Mouse (Mus musculus) E14TG2a.4 (cell line): ENCODE measurements around the gene Diexf.

Source experiments
- H3K27me3 ChIP-seq: 2 replicates; pipeline ENCODE4 v1.6.1; 2014; ENCODE audit warnings: low read length, control low read depth; ENCODE audit not compliant: insufficient read depth
- H3K36me3 ChIP-seq: 2 replicates; pipeline ENCODE4 v1.6.1; 2014; ENCODE audit warnings: low read length, control low read depth; ENCODE audit not compliant: insufficient read depth
- H3K4me1 ChIP-seq: replicated peaks from 2 replicates; pipeline ENCODE4 v1.6.1; 2014; ENCODE audit warnings: low read depth, low read length, control low read depth
- H3K4me3 ChIP-seq: replicated peaks from 2 replicates; pipeline ENCODE4 v1.5.1; 2014; ENCODE audit warnings: mild to moderate bottlenecking, low read length
- H3K9me3 ChIP-seq: 2 replicates; pipeline ENCODE4 v1.6.1; 2014; ENCODE audit warnings: low read length, control low read depth
- CTCF ChIP-seq: conservative IDR thresholded peaks from 2 replicates; pipeline ENCODE4 v1.5.1; 2014; ENCODE audit warnings: low read length
- NANOG ChIP-seq: IDR thresholded peaks from 2 replicates; pipeline ENCODE4 v1.6.1; 2014; ENCODE audit warnings: borderline replicate concordance, low read length, mixed read lengths
- POU5F1 ChIP-seq: IDR thresholded peaks from 2 replicates; pipeline ENCODE4 v1.6.1; 2014; ENCODE audit warnings: low read length, borderline replicate concordance

Gene Diexf

DNA sequence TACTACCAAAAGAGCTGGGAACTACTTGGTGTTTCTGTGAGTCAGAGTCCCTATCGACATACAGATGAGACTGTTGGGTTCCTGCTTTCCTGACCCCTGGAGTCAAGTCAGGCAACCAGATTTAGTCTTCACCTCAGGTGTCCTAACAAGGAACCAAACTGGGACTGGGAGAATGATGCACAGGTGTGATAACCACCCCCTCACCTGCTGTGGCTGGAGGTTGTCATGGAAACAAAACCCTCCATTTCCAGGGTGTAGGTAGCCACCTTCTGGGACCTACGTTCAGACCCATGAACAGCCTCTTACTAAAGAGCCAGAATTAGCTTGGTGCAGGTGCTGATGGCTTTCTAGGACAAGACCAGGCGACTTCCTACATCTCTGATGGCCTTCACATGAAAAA, 27.1 kb downstream of the Diexf start:
- Histone ChIP-seq H3K9me3 (no peaks in the 10 kb centered on the region), H3K4me1 (peaks cover 29% of the 10 kb centered on the region), H3K36me3 (peaks cover 55% of the 10 kb centered on the region), H3K27me3 (no peaks in the 10 kb centered on the region), H3K4me3 (no peak overlapping the region)
- TF ChIP-seq NANOG (no peak), POU5F1 (no peak), CTCF (no peak)

DNA sequence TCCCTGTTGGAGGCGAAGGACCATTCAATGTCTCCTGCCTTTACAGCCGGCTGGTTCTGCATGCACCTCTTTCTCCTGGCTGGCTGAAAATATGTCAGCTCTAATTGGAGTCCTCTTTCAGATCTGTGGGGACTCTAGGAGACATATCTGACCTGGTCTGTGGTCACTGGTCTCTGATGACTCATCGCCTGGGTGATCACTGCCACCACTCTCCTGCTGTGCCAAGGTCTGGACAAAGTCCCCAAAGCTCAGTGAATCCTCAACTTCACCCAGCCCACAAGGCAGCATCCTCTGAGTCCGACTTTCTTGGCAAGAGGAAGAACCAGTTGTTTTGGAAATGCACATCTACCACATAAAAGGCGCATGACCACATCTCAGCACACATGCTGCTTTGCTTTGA, 27.5 kb downstream of the Diexf start:
- H3K27me3 ChIP-seq, result no peaks in the 10 kb centered on the region
- TF ChIP-seq POU5F1 (no peak), NANOG (no peak), CTCF (no peak)
- no peak overlapping the region for H3K4me3 ChIP-seq
- H3K36me3 ChIP-seq, result peaks cover 50% of the 10 kb centered on the region
- H3K9me3 ChIP-seq, result no peaks in the 10 kb centered on the region
- H3K4me1 ChIP-seq, result peaks cover 29% of the 10 kb centered on the region

DNA sequence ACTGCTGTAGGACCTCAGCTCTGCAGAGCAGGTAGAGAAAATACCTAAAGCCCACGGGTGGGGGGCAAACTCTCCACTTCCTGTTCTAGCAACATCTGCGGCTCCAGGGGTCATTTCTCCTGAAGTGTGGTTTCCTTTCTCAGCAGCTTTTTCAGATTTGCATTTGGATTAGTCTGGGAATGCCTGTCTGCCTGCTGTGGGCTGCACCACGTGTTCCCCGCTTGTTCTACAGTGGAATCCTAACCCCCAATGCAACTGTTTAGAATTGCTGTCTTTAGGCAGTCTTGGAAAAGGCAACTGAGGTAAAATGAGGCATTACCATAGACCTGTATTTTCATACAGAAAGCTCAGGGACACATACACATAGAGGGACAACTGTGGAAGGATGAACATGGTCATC, 28.0 kb downstream of the Diexf start:
- Histone ChIP-seq H3K27me3 (no peaks in the 10 kb centered on the region), H3K36me3 (peaks cover 45% of the 10 kb centered on the region), H3K4me3 (no peak overlapping the region), H3K9me3 (no peaks in the 10 kb centered on the region), H3K4me1 (peaks cover 29% of the 10 kb centered on the region)
- TF ChIP-seq NANOG (no peak), CTCF (no peak), POU5F1 (no peak)

DNA sequence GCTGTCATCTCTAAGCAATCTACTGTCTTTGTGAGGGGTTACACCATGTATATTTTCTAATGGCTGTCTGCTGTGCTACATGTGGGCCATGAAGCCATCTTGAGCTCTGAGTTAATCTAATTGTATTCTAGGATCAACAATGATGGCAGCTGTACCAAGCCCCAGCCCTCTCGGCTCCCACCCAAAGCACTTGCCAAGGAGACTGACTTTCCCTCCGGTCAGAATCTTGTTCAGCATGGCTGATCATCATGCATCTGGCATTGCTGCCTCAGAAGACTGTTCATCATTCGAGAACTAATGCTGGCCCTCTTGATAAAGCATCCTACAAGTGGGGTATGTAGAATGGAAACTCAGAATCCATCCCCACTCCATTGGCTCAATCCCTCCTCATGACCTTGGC, 31.1 kb downstream of the Diexf start:
- Histone ChIP-seq H3K4me3 (no peak overlapping the region), H3K9me3 (no peaks in the 10 kb centered on the region), H3K4me1 (peaks cover 22% of the 10 kb centered on the region), H3K27me3 (no peaks in the 10 kb centered on the region), H3K36me3 (peaks cover 14% of the 10 kb centered on the region)
- TF ChIP-seq POU5F1 (no peak), CTCF (no peak), NANOG (no peak)

DNA sequence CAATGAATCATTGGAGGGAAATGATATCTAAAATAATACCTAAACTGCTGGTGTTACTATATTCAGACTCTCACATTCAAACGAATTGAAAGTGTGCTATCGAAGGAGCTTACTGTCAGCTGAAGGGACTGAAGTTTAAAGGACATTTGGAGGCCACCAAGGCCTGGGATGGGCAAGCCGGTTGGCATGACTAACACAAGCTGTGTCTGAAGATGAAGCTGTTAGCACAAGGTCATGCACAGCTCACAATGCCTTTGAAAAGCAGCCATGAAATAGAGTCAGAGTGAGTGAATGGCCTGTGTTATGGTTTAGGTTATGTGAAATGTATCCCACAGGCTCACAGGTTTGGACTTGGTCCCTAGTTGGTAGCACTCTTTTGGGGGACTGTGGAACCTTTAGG, 36.5 kb downstream of the Diexf start:
- H3K4me3 ChIP-seq, result no peak overlapping the region
- H3K9me3 ChIP-seq, result no peaks in the 10 kb centered on the region
- TF ChIP-seq CTCF, result no peak
- TF ChIP-seq POU5F1, result no peak
- no peak for TF ChIP-seq NANOG
- no peaks in the 10 kb centered on the region for H3K27me3 ChIP-seq
- H3K36me3 ChIP-seq, result no peaks in the 10 kb centered on the region
- H3K4me1 ChIP-seq, result no peaks in the 10 kb centered on the region; the same call in 1 of the 2 replicates

DNA sequence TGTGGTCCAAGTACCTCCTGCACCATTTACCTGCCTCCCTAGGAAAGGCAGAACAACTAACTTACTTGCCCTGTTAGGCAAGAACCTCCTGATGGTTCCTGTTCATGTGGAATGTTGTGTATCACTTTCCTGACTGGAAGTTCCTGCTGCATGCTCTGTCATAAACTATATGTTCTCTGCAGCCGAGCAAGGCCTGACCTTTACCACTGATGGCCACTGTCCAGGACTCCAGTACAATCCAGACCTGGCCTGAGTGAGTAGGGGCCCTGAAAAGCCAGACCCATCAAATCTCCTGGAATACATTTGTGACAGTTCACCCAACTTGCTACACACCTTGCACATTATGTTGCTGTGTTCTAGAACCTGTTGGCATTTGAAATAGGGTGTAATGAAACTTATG, 37.3 kb downstream of the Diexf start:
- Histone ChIP-seq H3K36me3 (no peaks in the 10 kb centered on the region), H3K4me3 (no peak overlapping the region), H3K9me3 (no peaks in the 10 kb centered on the region), H3K4me1 (no peaks in the 10 kb centered on the region; the same call in 1 of the 2 replicates), H3K27me3 (no peaks in the 10 kb centered on the region)
- TF ChIP-seq NANOG (no peak), POU5F1 (no peak), CTCF (no peak)

DNA sequence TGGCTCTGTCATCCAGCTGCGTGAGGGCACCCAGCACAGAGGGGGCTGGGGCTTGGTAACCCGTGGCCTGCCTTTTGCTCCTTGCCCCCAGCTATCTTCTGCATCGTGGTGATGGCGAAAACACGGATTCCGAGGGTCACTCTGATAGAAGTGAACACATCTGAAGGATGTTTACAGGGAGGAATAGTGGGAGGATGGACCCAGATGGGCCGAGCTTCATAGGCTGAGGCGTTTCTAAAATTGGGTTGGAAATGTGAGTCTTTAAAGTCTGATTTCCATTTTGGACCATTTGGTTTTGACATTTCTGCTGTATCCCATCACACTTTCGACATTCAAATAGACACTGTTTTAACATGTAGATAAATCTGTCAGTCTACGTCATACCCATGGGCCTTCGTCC, 39.2 kb downstream of the Diexf start:
- Histone ChIP-seq H3K4me3 (no peak overlapping the region), H3K4me1 (no peaks in the 10 kb centered on the region; the same call in 1 of the 2 replicates), H3K36me3 (no peaks in the 10 kb centered on the region), H3K9me3 (no peaks in the 10 kb centered on the region), H3K27me3 (no peaks in the 10 kb centered on the region)
- TF ChIP-seq POU5F1 (no peak), NANOG (no peak), CTCF (no peak)

DNA sequence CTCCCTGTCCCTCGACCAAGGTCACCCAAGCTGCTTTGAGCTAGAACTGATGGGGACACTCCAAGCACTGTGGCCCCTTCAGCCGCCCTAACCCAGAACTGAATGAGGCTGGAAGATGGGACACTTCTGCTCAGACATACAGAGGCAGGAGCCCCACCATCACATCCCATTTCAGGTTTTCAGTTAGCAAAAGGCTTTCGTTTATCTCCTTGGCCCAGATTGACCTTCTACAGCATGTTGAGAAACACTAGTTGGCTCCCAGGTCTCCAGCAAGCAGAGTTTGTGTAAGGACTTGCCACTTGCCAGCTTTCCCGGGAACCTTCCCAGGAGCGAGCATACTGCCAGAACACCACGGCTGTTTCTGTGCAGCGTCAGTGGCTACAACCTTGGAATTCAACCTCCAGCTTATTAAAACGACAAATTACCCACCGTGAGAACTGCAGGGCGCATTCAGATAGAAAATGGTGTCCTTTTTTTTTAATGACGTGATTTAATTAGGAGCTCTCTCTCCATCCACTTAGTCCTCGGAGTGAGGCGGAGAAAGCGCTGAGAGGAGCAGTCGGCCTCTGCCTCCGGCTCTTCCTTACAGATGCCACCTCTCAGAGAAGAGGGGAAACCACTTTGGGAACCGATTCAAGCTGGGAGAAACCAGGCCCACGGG, 39.7 kb downstream of the Diexf start:
- Histone ChIP-seq H3K9me3 (no peaks in the 10 kb centered on the region), H3K36me3 (no peaks in the 10 kb centered on the region), H3K4me3 (no peak overlapping the region), H3K27me3 (no peaks in the 10 kb centered on the region), H3K4me1 (no peaks in the 10 kb centered on the region; the same call in 1 of the 2 replicates)
- TF ChIP-seq CTCF (no peak), NANOG (no peak), POU5F1 (no peak)

DNA sequence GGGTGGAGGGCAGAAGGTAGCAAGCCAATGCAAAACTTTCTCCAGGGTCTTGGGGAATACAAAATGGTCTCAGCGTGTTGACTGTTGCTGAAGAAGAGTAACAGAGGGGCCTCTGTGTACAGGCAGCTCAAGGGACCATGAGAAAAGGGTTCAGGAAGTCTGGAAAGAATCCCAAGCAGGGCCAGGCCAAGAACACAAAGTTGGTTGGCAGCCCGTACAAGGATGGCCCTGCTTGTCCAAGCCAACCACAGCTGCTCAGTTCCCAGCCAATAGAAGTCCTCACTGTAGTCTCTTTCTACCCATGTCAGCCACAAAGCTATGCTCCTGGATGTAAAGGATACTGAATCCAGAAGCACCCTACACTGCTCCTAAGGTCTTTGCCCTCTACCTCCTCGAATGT, 40.4 kb downstream of the Diexf start:
- H3K27me3 ChIP-seq, result no peaks in the 10 kb centered on the region
- no peaks in the 10 kb centered on the region; the same call in 1 of the 2 replicates for H3K4me1 ChIP-seq
- no peak for TF ChIP-seq CTCF
- TF ChIP-seq NANOG, result no peak
- no peak for TF ChIP-seq POU5F1
- no peaks in the 10 kb centered on the region for H3K36me3 ChIP-seq
- H3K4me3 ChIP-seq, result no peak overlapping the region
- H3K9me3 ChIP-seq, result no peaks in the 10 kb centered on the region
